Mouse (Mus musculus): Measurements from ENCODE around the gene Tomm34. TPM values are rescaled to one million over a fixed set of nuclear protein-coding genes. Genes with fewer than 3 reads are reported as not detected.

Tomm34 gene
- polyA plus RNA-seq, 1 experiment from 2014 or later, result 47.8 TPM

DNA sequence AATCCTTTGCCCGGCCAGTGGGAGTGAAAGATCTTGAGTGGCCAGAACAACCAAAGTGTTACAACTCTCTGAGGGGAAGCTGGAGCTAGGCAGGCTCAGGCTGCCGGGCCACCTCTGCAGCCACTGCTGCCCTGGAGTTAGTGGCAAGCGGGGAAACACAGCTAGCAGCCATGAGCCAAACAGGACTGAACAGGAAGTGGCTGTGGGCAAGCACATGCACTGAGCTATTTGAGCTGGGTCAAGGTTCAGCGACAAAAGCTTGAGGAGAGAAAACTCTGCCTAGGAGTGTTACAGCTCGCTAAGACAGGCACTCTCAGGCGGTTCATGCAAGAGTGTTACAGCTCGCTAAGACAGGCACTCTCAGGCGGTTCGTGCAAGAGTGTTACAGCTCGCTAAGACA, 64.0 kb downstream of the Tomm34 start:
- ATAC-seq (ENCODE audit: low FRiP score), result no peak
- peaks cover 17% of the 10 kb centered on the region for H3K4me1 ChIP-seq
- WGBS, result 70% methylated on average over 10 of the region's 10 CpGs

DNA sequence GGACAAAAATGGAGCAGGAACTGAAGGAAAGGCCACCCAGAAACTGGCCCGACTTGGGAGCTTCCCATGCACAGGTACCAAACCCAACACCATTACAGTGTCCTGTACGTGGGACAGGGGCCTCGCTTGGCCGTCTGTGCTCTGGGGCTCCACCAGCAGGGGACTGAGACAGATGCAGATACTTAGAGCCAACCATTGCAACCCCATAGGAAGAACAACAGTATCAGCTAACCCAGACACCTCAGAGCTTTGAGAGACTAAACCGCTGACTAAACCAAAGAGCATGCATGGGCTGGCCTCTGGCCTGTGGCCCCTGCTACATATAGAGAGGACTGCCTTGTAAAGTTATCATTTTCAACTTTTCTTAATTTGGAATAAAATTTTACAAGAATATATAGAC, 66.5 kb downstream of the Tomm34 start:
- no peak for ATAC-seq (ENCODE audit: low FRiP score)
- no peak overlapping the region for H3K4me2 ChIP-seq (replicated peaks)
- no peaks in the 10 kb centered on the region for H3K9me3 ChIP-seq (replicated peaks)
- H3K27ac ChIP-seq, result no peak overlapping the region
- H3K9ac ChIP-seq, result no peak overlapping the region
- H3K36me3 ChIP-seq, result no peaks in the 10 kb centered on the region
- WGBS, result 77% methylated on average over 5 of the region's 5 CpGs
- H3K27me3 ChIP-seq, result no peaks in the 10 kb centered on the region
- peaks cover 20% of the 10 kb centered on the region for H3K4me1 ChIP-seq
- no peak overlapping the region for H3K4me3 ChIP-seq

More for the DNA sequence above, 64.0 kb downstream of the Tomm34 start:
- H3K9me3 ChIP-seq (replicated peaks), result no peaks in the 10 kb centered on the region
- no peak overlapping the region for H3K9ac ChIP-seq
- H3K27me3 ChIP-seq, result no peaks in the 10 kb centered on the region
- peaks cover 6% of the 10 kb centered on the region; the same call in 1 of the 2 replicates for H3K36me3 ChIP-seq
- H3K4me2 ChIP-seq (replicated peaks), result no peak overlapping the region
- no peak overlapping the region for H3K27ac ChIP-seq
- no peak overlapping the region for H3K4me3 ChIP-seq

Other genes with a start within 250 kb of the Tomm34 start
- gene Kcnk15, start 217.5 kb downstream of the Tomm34 start, polyA plus RNA-seq (2016; fragmentation: Nextera tagmentation; extraction: Ambion mirVana), result not detected in 2 replicates
- 5.6 TPM in 2 replicates for gene Rims4, start 152.5 kb downstream of the Tomm34 start, polyA plus RNA-seq (2016; fragmentation: Nextera tagmentation; extraction: Ambion mirVana)
- gene Ywhab, start 76.2 kb downstream of the Tomm34 start, polyA plus RNA-seq (2016; fragmentation: Nextera tagmentation; extraction: Ambion mirVana), result 355 and 373 TPM in 2 replicates
- 2.3 and 2.9 TPM in 2 replicates for gene Pabpc1l, start 45.7 kb downstream of the Tomm34 start, polyA plus RNA-seq (2016; fragmentation: Nextera tagmentation; extraction: Ambion mirVana)
- 32.0 and 34.5 TPM in 2 replicates for gene Stk4, start 847 bp downstream of the Tomm34 start, polyA plus RNA-seq (2016; fragmentation: Nextera tagmentation; extraction: Ambion mirVana)
- 0.27 and 0.30 TPM in 2 replicates for gene Kcns1, start 99.9 kb upstream of the Tomm34 start, polyA plus RNA-seq (2016; fragmentation: Nextera tagmentation; extraction: Ambion mirVana)
- gene Wfdc5, start 111.6 kb upstream of the Tomm34 start, polyA plus RNA-seq (2016; fragmentation: Nextera tagmentation; extraction: Ambion mirVana), result not detected in 2 replicates
- gene Wfdc12, start 119.4 kb upstream of the Tomm34 start, polyA plus RNA-seq (2016; fragmentation: Nextera tagmentation; extraction: Ambion mirVana), result 0.31 TPM in 1 of 2 replicates, not detected in the other
- gene Wfdc15a, start 129.0 kb upstream of the Tomm34 start, polyA plus RNA-seq (2016; fragmentation: Nextera tagmentation; extraction: Ambion mirVana), result not detected in 2 replicates
- not detected in 2 replicates for gene Wfdc15b, start 150.5 kb upstream of the Tomm34 start, polyA plus RNA-seq (2016; fragmentation: Nextera tagmentation; extraction: Ambion mirVana)
- not detected in 2 replicates for gene Svs2, start 167.3 kb upstream of the Tomm34 start, polyA plus RNA-seq (2016; fragmentation: Nextera tagmentation; extraction: Ambion mirVana)
- gene Svs3b, start 185.5 kb upstream of the Tomm34 start, polyA plus RNA-seq (2016; fragmentation: Nextera tagmentation; extraction: Ambion mirVana), result not detected in 2 replicates
- gene Svs4, start 207.3 kb upstream of the Tomm34 start, polyA plus RNA-seq (2016; fragmentation: Nextera tagmentation; extraction: Ambion mirVana), result not detected in 2 replicates
- not detected in 2 replicates for gene Svs3a, start 218.1 kb upstream of the Tomm34 start, polyA plus RNA-seq (2016; fragmentation: Nextera tagmentation; extraction: Ambion mirVana)
- gene Svs6, start 245.6 kb upstream of the Tomm34 start, polyA plus RNA-seq (2016; fragmentation: Nextera tagmentation; extraction: Ambion mirVana), result not detected in 2 replicates